Mouse (Mus musculus) heart, embryonic 14.5 days (tissue): Measurements from ENCODE around the gene Pnrc1. TPM values are rescaled to one million over a fixed set of nuclear protein-coding genes. Genes with fewer than 3 reads are reported as not detected.

ENCODE experiments used
- ATAC-seq: fragments of 200-750 bp; cut with Nextera tagmentation; 2 replicates; pipeline ENCODE4 v1.8.0; 2017; ENCODE audit warnings: low read depth, moderate TSS enrichment; ENCODE audit not compliant: insufficient number of reproducible peaks, insufficient read depth, low FRiP score
- H3K27ac ChIP-seq, 2 experiments: fragments of 200-500 bp in 1 of 2; fragments of 300-500 bp in 1 of 2; sonication (generic) in 1 of 2; replicated peaks in 1 of 2; 2 replicates each; pipeline ENCODE4 v1.5.1; 2012 to 2014; ENCODE audit warnings: low read depth in 2 of 2, low read length in 2 of 2, control low read depth in 1 of 2, mild to moderate bottlenecking in 1 of 2, mixed read lengths in 1 of 2; ENCODE audit not compliant: control insufficient read depth in 1 of 2, insufficient read depth in 1 of 2
- H3K27me3 ChIP-seq: fragments of 300-500 bp; sonication (generic); 2 replicates; pipeline ENCODE4 v1.6.1; 2014; ENCODE audit warnings: mild to moderate bottlenecking, low read length, control low read depth; ENCODE audit not compliant: control insufficient read depth, insufficient read depth
- H3K36me3 ChIP-seq: fragments of 300-500 bp; sonication (generic); 2 replicates; pipeline ENCODE4 v1.6.1; 2014; ENCODE audit warnings: mild to moderate bottlenecking, control low read depth, low read length, mixed read lengths; ENCODE audit not compliant: control insufficient read depth, insufficient read depth
- H3K4me1 ChIP-seq, 2 experiments: fragments of 200-500 bp in 1 of 2; fragments of 300-500 bp in 1 of 2; sonication (generic) in 1 of 2; 2 replicates each; pipeline ENCODE4 v1.6.1; 2012 to 2014; ENCODE audit warnings: low read length in 2 of 2, control low read depth in 1 of 2, mixed read lengths in 1 of 2; ENCODE audit not compliant: control insufficient read depth in 2 of 2, insufficient read depth in 2 of 2
- H3K4me2 ChIP-seq: fragments of 300-500 bp; sonication (generic); 2 replicates; pipeline ENCODE4 v1.6.1; 2014; ENCODE audit warnings: mild to moderate bottlenecking, low read length
- H3K4me3 ChIP-seq, 2 experiments: fragments of 200-500 bp in 1 of 2; fragments of 300-500 bp in 1 of 2; sonication (generic) in 1 of 2; 2 replicates each; pipeline ENCODE4 v1.5.1; 2012 to 2014; ENCODE audit warnings: low read length in 2 of 2, mild to moderate bottlenecking in 2 of 2, control low read depth in 1 of 2, low read depth in 1 of 2, moderate library complexity in 1 of 2; ENCODE audit not compliant: control insufficient read depth in 1 of 2, insufficient read depth in 1 of 2
- H3K9ac ChIP-seq: fragments of 300-500 bp; sonication (generic); 2 replicates; pipeline ENCODE4 v1.6.1; 2014; ENCODE audit warnings: mild to moderate bottlenecking, low read length
- H3K9me3 ChIP-seq: fragments of 300-500 bp; sonication (generic); 2 replicates; pipeline ENCODE4 v1.6.1; 2016; ENCODE audit warnings: low read length, control low read depth; ENCODE audit not compliant: control insufficient read depth
- WGBS: fragments of 180-500 bp; shearing (Covaris S2); extraction: QIAGEN DNeasy Blood & Tissue Kit; methylation state at CpG from one replicate; pipeline ENCODE4 v1.1.7; 2014; 5-methylcytosine and 5-hydroxymethylcytosine counted together
- polyA plus RNA-seq: library from polyadenylated mRNA; unstranded; fragments of >200 nt; fragmentation: Nextera tagmentation; extraction: Ambion mirVana; gene quantifications from 2 replicates; pipeline ENCODE4 v1.2.1, GENCODE M21; 2014

The Pnrc1 gene
- polyA plus RNA-seq, 1 experiment from 2014 or later, result 119 TPM

GRCm38 (mm10) chr4:33242536-33242935 lies 47.4 kb downstream of the Pnrc1 start:
- Histone ChIP-seq H3K4me2 (no peak overlapping the region), H3K9me3 (no peaks in the 10 kb centered on the region), H3K27ac (no peak overlapping the region), H3K27me3 (no peaks in the 10 kb centered on the region), H3K9ac (no peak overlapping the region), H3K36me3 (peaks cover 39% of the 10 kb centered on the region), H3K4me1 (peaks cover 3 to 24% of the 10 kb centered on the region in 2 experiments), H3K4me3 (no peak overlapping the region)
- WGBS, result 54% methylated on average over 5 of the region's 5 CpGs
- ATAC-seq, result no peak

- 86% methylated on average over 18 of the region's 18 CpGs for WGBS
- Histone ChIP-seq H3K9ac (no peak overlapping the region), H3K27ac (no peak overlapping the region), H3K27me3 (no peaks in the 10 kb centered on the region), H3K4me1 (no peaks in the 10 kb centered on the region), H3K4me3 (no peak overlapping the region), H3K36me3 (no peaks in the 10 kb centered on the region), H3K9me3 (no peaks in the 10 kb centered on the region), H3K4me2 (no peak overlapping the region)
- ATAC-seq, result no peak
Measured at GRCm38 (mm10) chr4:33230881-33231280, 59.1 kb downstream of the Pnrc1 start.

GRCm38 (mm10) chr4:33229639-33230038 lies 60.3 kb downstream of the Pnrc1 start:
- no peak for ATAC-seq
- Histone ChIP-seq H3K9me3 (no peaks in the 10 kb centered on the region), H3K9ac (no peak overlapping the region), H3K27me3 (no peaks in the 10 kb centered on the region), H3K27ac (no peak overlapping the region), H3K4me3 (no peak overlapping the region), H3K4me1 (no peaks in the 10 kb centered on the region), H3K36me3 (no peaks in the 10 kb centered on the region), H3K4me2 (no peak overlapping the region)
- 64% methylated on average over 4 of the region's 4 CpGs for WGBS

- ATAC-seq, result no peak
Measured at GRCm38 (mm10) chr4:33227164-33227563, 62.8 kb downstream of the Pnrc1 start.

GRCm38 (mm10) chr4:33224003-33224675 lies 65.8 kb downstream of the Pnrc1 start:
- H3K27ac ChIP-seq, result no peak overlapping the region
- no peak overlapping the region for H3K9ac ChIP-seq
- H3K4me3 ChIP-seq, result no peak overlapping the region
- H3K4me1 ChIP-seq, result no peaks in the 10 kb centered on the region
- no peak for ATAC-seq
- H3K4me2 ChIP-seq, result no peak overlapping the region
- no peaks in the 10 kb centered on the region for H3K9me3 ChIP-seq
- no peaks in the 10 kb centered on the region for H3K27me3 ChIP-seq
- 65% methylated on average over 7 of the region's 7 CpGs for WGBS
- no peaks in the 10 kb centered on the region for H3K36me3 ChIP-seq

More at GRCm38 (mm10) chr4:33227164-33227563, 62.8 kb downstream of the Pnrc1 start:
- Histone ChIP-seq H3K27ac (no peak overlapping the region), H3K36me3 (no peaks in the 10 kb centered on the region), H3K27me3 (no peaks in the 10 kb centered on the region), H3K4me2 (no peak overlapping the region), H3K9me3 (no peaks in the 10 kb centered on the region), H3K9ac (no peak overlapping the region), H3K4me3 (no peak overlapping the region), H3K4me1 (no peaks in the 10 kb centered on the region)
- 82% methylated on average over 7 of the region's 7 CpGs for WGBS

GRCm38 (mm10) chr4:33221847-33222246 lies 68.1 kb downstream of the Pnrc1 start:
- Histone ChIP-seq H3K9ac (no peak overlapping the region), H3K4me2 (no peak overlapping the region), H3K9me3 (no peaks in the 10 kb centered on the region), H3K4me3 (no peak overlapping the region), H3K4me1 (no peaks in the 10 kb centered on the region), H3K27ac (no peak overlapping the region), H3K27me3 (no peaks in the 10 kb centered on the region), H3K36me3 (no peaks in the 10 kb centered on the region)
- no peak for ATAC-seq
- WGBS, result 39% methylated on average over 1 of the region's 1 CpGs

- Histone ChIP-seq H3K27me3 (no peaks in the 10 kb centered on the region), H3K27ac (no peak within 1 kb of the TSS), H3K9me3 (peaks cover 5% of the 10 kb centered on the region; the same call in 1 of the 2 replicates), H3K4me1 (no peaks in the 10 kb centered on the region; a peak in 1 of 4 replicates), H3K9ac (peak within 1 kb of the TSS; percentile 80), H3K36me3 (no peaks in the 10 kb centered on the region), H3K4me2 (peak within 1 kb of the TSS; percentile 100), H3K4me3 (peak within 1 kb of the TSS; percentile 52 to 69)
- ATAC-seq, result peak; percentile 61; the same call in 1 of the 2 replicates
- WGBS, result 4% methylated on average over 65 of the region's 65 CpGs
Measured at GRCm38 (mm10) chr4:33208881-33209841, 80.8 kb downstream of the Pnrc1 start, which contains the start of gene Srsf12. Srsf12 (plus strand) TSS chr4:33208991.
